ENCODE assay signal across 8 mouse cellular contexts in genomic region chr9:26999461-27000395, GRCm38 (mm10). TPM values are rescaled to one million over a fixed set of nuclear protein-coding genes. Genes with fewer than 3 reads are reported as not detected.
DNase-seq lines count a peak whose midpoint lies in the region; ATAC-seq lines count a peak whose summit lies in the region.

Gene Acad8 (minus strand): TSS chr9:26999566.
Gene Thyn1 (plus strand): TSS chr9:26999710.

- DNase-seq in adipocyte (ENCODE audit: low spot score): peak; percentile 98
- DNase-seq in embryo, embryonic 10 days (ENCODE audit: low spot score): peak; percentile 97
- DNase-seq in gastrocnemius, postnatal 10 days: peak; percentile 93
- peak; percentile 97 for DNase-seq in induced T-regulatory cell, adult 2 months (ENCODE audit: low read depth)
- DNase-seq in left cerebral cortex, adult 9 months (ENCODE audit: low spot score in 2 of 2): peak; percentile 88 to 97
- DNase-seq in right cerebral cortex, postnatal 14 days: peak; percentile 97
- DNase-seq in urinary bladder, postnatal 36 days (ENCODE audit: low spot score in 2 of 2): peak; percentile 88 to 97

- ATAC-seq in megakaryocyte progenitor cell, adult 5-6 weeks (replicated peaks; ENCODE audit: poor library complexity): peak; percentile 92

RNA-seq across cellular contexts. Expression of gene Acad8, which starts in this region (rescaled TPM):
- 10 to 100 TPM; 29.7 to 35.2 TPM for total RNA-seq in gastrocnemius, postnatal 10 days (2021)
- 19.6 and 24.6 TPM in 2 replicates for total RNA-seq in megakaryocyte progenitor cell, adult 5-6 weeks (2015)
- 19.9 and 26.3 TPM in 2 replicates for total RNA-seq in megakaryocyte progenitor cell, adult 5-6 weeks (2017)

RNA-seq across cellular contexts. Expression of gene Thyn1, which starts in this region (rescaled TPM):
- 10 to 100 TPM; 35.2 to 37.4 TPM for total RNA-seq in gastrocnemius, postnatal 10 days (2021)
- total RNA-seq in megakaryocyte progenitor cell, adult 5-6 weeks (2015): 130 and 154 TPM in 2 replicates
- 122 and 128 TPM in 2 replicates for total RNA-seq in megakaryocyte progenitor cell, adult 5-6 weeks (2017)

Comparison
In these comparisons a context has a peak if more than half of its experiments do, and no peak if none do; other contexts are left out.
1. Peak in every context shown above with its lines: DNase-seq and ATAC-seq.